ENCODE assay signal across 8 mouse cellular contexts in the genomic region with DNA sequence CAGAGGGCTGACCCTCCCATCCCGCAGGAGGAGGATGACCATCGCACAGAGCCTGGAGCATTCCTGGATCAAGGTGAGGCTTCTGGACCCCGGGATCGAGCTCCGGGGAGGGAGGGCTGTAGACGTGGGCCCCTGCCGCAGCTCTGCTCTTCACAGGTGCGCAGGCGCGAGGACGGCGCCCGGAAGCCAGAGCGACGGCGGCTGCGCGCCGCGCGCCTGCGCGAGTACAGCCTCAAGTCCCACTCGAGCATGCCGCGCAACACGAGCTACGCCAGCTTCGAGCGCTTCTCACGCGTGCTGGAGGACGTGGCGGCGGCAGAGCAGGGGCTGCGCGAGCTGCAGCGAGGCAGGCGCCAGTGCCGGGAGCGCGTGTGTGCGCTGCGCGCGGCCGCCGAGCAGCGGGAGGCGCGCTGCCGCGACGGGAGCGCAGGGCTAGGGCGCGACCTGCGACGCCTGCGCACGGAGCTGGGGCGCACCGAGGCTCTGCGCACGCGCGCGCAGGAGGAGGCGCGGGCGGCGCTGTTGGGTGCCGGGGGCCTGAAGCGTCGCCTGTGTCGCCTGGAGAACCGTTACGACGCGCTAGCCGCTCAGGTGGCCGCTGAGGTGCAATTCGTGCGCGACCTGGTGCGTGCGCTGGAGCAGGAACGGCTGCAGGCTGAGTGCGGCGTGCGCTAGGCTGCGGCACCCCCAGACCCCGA. TPM values are rescaled to one million over a fixed set of nuclear protein-coding genes. Genes with fewer than 3 reads are reported as not detected.
DNase-seq lines count a peak whose midpoint lies in the region; ATAC-seq and TF ChIP-seq lines count a peak whose summit lies in the region.

No protein-coding gene starts in this region.

- peak; percentile 85 for ATAC-seq in lung, embryonic 15.5 days (ENCODE audit: borderline replicate concordance, extremely low read depth, low FRiP score, low TSS enrichment)

- peak overlapping the region; percentile 93 for H3K27ac ChIP-seq in hindbrain, embryonic 10.5 days
- peak overlapping the region; percentile 95 for H3K27ac ChIP-seq in lung, embryonic 15.5 days
- peak overlapping the region; percentile 91 for H3K27ac ChIP-seq in olfactory bulb, adult 2 months (ENCODE audit: insufficient read depth, low read depth, low read length)

- under 1% methylated on average over 93 of the region's 93 CpGs for WGBS in hindbrain, embryonic 10.5 days
- under 1% methylated on average over 90 of the region's 93 CpGs for WGBS in lung, embryonic 15.5 days
- under 1% methylated on average over 93 of the region's 93 CpGs for WGBS in olfactory bulb, adult 2 months

- TF ChIP-seq POLR2A in olfactory bulb, adult 2 months (IDR thresholded peaks at IDR 0.05; ENCODE audit: insufficient read depth, low read depth, low read length) = peak; percentile 81

- peak overlapping the region; percentile 96 for H3K4me2 ChIP-seq in lung, embryonic 15.5 days

- peaks cover 38% of the 10 kb centered on the region for H3K36me3 ChIP-seq in hindbrain, embryonic 10.5 days
- H3K36me3 ChIP-seq in lung, embryonic 15.5 days = peaks cover 18% of the 10 kb centered on the region

- H3K4me3 ChIP-seq in hindbrain, embryonic 10.5 days = peak overlapping the region; percentile 74
- peak overlapping the region; percentile 65 for H3K4me3 ChIP-seq in lung, embryonic 15.5 days
- H3K4me3 ChIP-seq in olfactory bulb, adult 2 months (ENCODE audit: insufficient read depth, low read depth, low read length) = peak overlapping the region; percentile 62

- H3K9me3 ChIP-seq in hindbrain, embryonic 10.5 days = no peaks in the 10 kb centered on the region
- no peaks in the 10 kb centered on the region for H3K9me3 ChIP-seq in lung, embryonic 15.5 days

- peaks cover 42% of the 10 kb centered on the region for H3K4me1 ChIP-seq in hindbrain, embryonic 10.5 days (replicated peaks)
- peaks cover 32% of the 10 kb centered on the region for H3K4me1 ChIP-seq in lung, embryonic 15.5 days
- peaks cover 24% of the 10 kb centered on the region for H3K4me1 ChIP-seq in olfactory bulb, adult 2 months (ENCODE audit: control insufficient read depth, insufficient read depth, low read length)

- TF ChIP-seq CTCF in olfactory bulb, adult 2 months (IDR thresholded peaks at IDR 0.05; ENCODE audit: insufficient read depth, low read depth, low read length) = no peak

- H3K27me3 ChIP-seq in hindbrain, embryonic 10.5 days (ENCODE audit: insufficient read depth, poor library complexity, severe bottlenecking) = peaks cover 45% of the 10 kb centered on the region
- H3K27me3 ChIP-seq in lung, embryonic 15.5 days = peaks cover 43% of the 10 kb centered on the region

- DNase-seq in ES-CJ7 (ENCODE audit: low read depth, low spot score) = peak; percentile 85
- peak; percentile 91 for DNase-seq in cerebellum, adult 11-12 months
- DNase-seq in forelimb bud, embryonic 11.5 days (ENCODE audit: low read depth, low spot score) = peak; percentile 83
- DNase-seq in hindbrain, embryonic 10.5 days (ENCODE audit: low spot score) = peak; percentile 79
- DNase-seq in layer of hippocampus, adult 9-11 months = peak; percentile 93
- DNase-seq in thymus, postnatal 10 days (ENCODE audit: low spot score in 2 of 2) = peak; percentile 79 to 84

- peak overlapping the region; percentile 72 for H3K9ac ChIP-seq in lung, embryonic 15.5 days

RNA-seq across cellular contexts. Expression of gene 4930442H23Rik, which starts 8.8 kb away (rescaled TPM):
- polyA plus RNA-seq in hindbrain, embryonic 10.5 days (2016; fragmentation: Nextera tagmentation; extraction: Ambion mirVana) = not detected in 2 replicates
- polyA plus RNA-seq in lung, embryonic 15.5 days (2015; fragmentation: Nextera tagmentation; extraction: Ambion mirVana) = 0.16 TPM in 2 replicates
- polyA plus RNA-seq in olfactory bulb, adult 2 months (2012; ENCODE audit: insufficient read depth, insufficient read length, low replicate concordance, missing spikeins) = not detected in 2 replicates

RNA-seq across cellular contexts. Expression of gene Nmrk2, which starts 9.4 kb away (rescaled TPM):
- not detected in 2 replicates for polyA plus RNA-seq in hindbrain, embryonic 10.5 days (2016; fragmentation: Nextera tagmentation; extraction: Ambion mirVana)
- 0.11 and 0.30 TPM in 2 replicates for polyA plus RNA-seq in lung, embryonic 15.5 days (2015; fragmentation: Nextera tagmentation; extraction: Ambion mirVana)
- polyA plus RNA-seq in olfactory bulb, adult 2 months (2012; ENCODE audit: insufficient read depth, insufficient read length, low replicate concordance, missing spikeins) = not detected in 2 replicates

RNA-seq across cellular contexts. Expression of gene Dapk3, which starts 9.6 kb away (rescaled TPM):
- polyA plus RNA-seq in hindbrain, embryonic 10.5 days (2016; fragmentation: Nextera tagmentation; extraction: Ambion mirVana) = 58.3 and 75.6 TPM in 2 replicates
- polyA plus RNA-seq in lung, embryonic 15.5 days (2015; fragmentation: Nextera tagmentation; extraction: Ambion mirVana) = 52.6 and 56.1 TPM in 2 replicates
- not detected in 2 replicates for polyA plus RNA-seq in olfactory bulb, adult 2 months (2012; ENCODE audit: insufficient read depth, insufficient read length, low replicate concordance, missing spikeins)

RNA-seq across cellular contexts. Expression of gene Eef2, which starts 16.0 kb away (rescaled TPM):
- polyA plus RNA-seq in hindbrain, embryonic 10.5 days (2016; fragmentation: Nextera tagmentation; extraction: Ambion mirVana) = 495 and 570 TPM in 2 replicates
- 567 and 596 TPM in 2 replicates for polyA plus RNA-seq in lung, embryonic 15.5 days (2015; fragmentation: Nextera tagmentation; extraction: Ambion mirVana)
- polyA plus RNA-seq in olfactory bulb, adult 2 months (2012; ENCODE audit: insufficient read depth, insufficient read length, low replicate concordance, missing spikeins) = 423 and 2,167 TPM in 2 replicates

RNA-seq across cellular contexts. Expression of gene Pias4, which starts 24.7 kb away (rescaled TPM):
- 64.1 and 72.2 TPM in 2 replicates for polyA plus RNA-seq in hindbrain, embryonic 10.5 days (2016; fragmentation: Nextera tagmentation; extraction: Ambion mirVana)
- 41.0 and 47.5 TPM in 2 replicates for polyA plus RNA-seq in lung, embryonic 15.5 days (2015; fragmentation: Nextera tagmentation; extraction: Ambion mirVana)
- polyA plus RNA-seq in olfactory bulb, adult 2 months (2012; ENCODE audit: insufficient read depth, insufficient read length, low replicate concordance, missing spikeins) = not detected in 2 replicates

Comparison
In these comparisons a context has a peak if more than half of its experiments do, and no peak if none do; other contexts are left out.
1. Peak in every context shown above with its lines: DNase-seq, ATAC-seq, H3K4me3 ChIP-seq and H3K27ac ChIP-seq.